Mouse (Mus musculus) neural tube, embryonic 10.5 days (tissue): Measurements from ENCODE around the gene Efr3b.
A peak's percentile ranks its signal among the peaks of the same experiment; 100 is the strongest.
"Not testable (repeated sequence)": the region's sequence is repeated elsewhere in the genome, so short reads cannot be mapped to it uniquely, and the experiment has no call there.

Experiments
- DNase-seq: peaks from one replicate; pipeline ENCODE4 v3.0.0-alpha.2; 2017; ENCODE audit warnings: low spot score; ENCODE audit errors: extremely low spot score

Efr3b gene

GRCm38 (mm10) chr12:3982257-3982656, 56.5 kb downstream of the Efr3b start:
- DNase-seq, result no peak

GRCm38 (mm10) chr12:3981350-3982131, 57.2 kb downstream of the Efr3b start:
- DNase-seq, result peak; percentile 78

DNA sequence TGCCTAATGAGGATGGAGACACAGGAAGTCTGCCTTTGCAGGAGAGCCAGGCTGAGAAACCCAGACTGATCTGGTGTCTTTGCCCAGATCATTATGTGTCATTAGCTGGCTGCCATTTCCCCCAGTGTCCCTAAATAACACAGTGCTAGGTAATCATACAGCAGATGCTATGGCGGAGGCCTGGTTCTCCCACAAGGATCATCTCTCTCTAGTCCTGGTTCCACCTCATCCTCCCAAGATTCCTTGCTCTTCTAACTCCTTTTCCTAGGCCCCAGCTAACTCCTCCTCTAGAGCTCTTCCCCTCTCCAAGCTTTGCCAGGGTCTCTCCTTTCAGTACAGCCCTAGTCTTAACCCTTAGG, 57.7 kb downstream of the Efr3b start:
- DNase-seq, result no peak

DNA sequence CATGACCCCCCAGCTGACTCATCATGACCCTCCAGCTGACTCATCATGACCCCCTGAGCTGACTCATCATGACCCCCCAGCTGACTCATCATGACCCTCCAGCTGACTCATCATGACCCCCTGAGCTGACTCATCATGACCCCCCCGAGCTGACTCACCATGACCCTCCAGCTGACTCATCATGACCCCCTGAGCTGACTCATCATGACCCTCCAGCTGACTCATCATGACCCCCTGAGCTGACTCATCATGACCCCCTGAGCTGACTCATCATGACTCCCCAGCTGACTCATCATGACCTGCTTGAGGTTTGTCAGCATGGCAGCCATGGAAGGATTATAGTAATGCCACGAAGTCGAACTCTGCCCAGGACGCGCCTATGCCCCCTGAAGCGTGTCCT, 65.5 kb downstream of the Efr3b start:
- DNase-seq, result not testable (repeated sequence)

- DNase-seq, result no peak
Measured at GRCm38 (mm10) chr12:3968380-3968779, 70.3 kb downstream of the Efr3b start.

DNA sequence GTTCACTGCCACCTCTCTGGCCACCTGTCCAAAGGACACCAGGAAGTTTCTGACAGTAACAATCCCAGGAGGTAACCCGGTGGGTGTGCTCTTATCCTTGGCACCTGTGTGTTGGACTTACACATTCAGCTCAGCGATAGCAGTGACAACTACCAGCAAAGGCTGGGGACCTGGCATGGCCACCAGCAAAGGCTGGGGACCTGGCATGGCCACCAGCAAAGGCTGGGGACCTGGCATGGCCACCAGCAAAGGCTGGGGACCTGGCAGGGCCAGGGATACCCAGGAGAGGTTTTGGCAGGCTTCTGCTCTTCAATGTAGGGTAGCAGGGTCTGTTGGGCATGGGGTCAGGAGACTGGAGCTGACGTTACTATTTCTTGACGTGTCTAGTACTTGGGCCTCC, 71.5 kb downstream of the Efr3b start:
- DNase-seq, result no peak

DNA sequence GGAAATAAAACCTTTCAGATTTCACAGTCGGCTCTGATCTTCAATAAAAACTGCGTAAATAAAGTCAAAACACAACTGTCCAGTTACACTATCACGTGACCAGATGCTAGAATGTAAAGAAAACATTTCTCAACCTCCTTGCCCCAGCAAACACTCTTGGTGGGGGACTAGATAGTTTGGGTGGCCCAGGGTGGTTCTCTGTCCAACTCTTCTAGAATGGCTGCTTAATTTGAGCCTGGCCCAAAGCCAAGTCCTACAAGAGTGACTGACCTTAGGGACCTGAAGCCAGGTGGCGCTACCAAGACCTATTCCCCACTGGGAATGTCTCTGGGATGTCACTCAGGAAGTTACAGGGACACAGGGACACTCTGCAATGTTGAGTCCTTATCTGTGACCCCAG, 78.2 kb downstream of the Efr3b start:
- DNase-seq, result no peak

- DNase-seq, result peak; percentile 98
Measured at GRCm38 (mm10) chr12:3959791-3960543, 78.7 kb downstream of the Efr3b start.

DNA sequence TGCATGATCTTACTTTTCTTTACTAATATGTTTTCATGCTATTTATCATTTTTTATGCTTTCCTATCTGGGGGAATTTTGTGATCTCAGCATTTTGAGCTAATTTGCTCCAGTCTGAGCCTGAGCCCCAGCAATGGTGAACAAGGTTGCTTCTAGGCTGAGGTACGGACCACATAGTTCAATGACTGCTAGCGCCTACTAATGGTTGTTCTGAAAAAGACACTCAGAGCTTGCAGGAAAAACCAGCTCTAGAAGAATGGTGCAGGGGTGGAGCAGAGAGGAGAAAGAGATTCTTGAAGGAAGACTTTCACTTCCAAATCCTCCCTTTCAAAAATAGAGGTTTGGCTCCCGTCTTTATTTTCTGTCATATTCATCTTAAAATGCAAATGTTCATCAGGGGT, 82.4 kb downstream of the Efr3b start:
- DNase-seq, result no peak

- peak; percentile 29 for DNase-seq
Measured at GRCm38 (mm10) chr12:3955371-3955770, 83.3 kb downstream of the Efr3b start.

DNA sequence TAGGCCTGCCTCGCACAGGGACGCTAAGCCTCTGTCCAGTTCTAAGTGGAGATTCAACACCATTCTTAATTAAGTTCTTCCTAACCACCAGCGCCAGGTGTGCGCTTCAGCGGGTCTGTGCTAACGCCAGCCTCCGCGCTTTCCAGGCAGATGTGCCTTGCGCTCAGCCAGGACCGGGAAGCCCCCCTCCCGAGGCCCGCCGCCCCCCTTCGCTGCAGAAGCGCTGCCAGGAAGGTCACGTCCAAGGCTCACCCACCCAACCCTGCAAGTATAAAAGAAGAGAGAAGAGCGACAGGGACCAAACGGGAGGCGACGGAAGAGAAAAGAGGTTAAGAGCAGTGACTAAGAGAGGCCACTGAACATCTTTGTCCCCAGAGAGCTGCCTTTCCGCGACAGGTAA, 84.1 kb downstream of the Efr3b start, which contains the start of gene Pomc:
Gene Pomc (plus strand): TSS at position 301 of the 400 bp plus-strand sequence.
- DNase-seq, result no peak

GRCm38 (mm10) chr12:3947503-3947902, 91.2 kb downstream of the Efr3b start:
- DNase-seq, result no peak

DNA sequence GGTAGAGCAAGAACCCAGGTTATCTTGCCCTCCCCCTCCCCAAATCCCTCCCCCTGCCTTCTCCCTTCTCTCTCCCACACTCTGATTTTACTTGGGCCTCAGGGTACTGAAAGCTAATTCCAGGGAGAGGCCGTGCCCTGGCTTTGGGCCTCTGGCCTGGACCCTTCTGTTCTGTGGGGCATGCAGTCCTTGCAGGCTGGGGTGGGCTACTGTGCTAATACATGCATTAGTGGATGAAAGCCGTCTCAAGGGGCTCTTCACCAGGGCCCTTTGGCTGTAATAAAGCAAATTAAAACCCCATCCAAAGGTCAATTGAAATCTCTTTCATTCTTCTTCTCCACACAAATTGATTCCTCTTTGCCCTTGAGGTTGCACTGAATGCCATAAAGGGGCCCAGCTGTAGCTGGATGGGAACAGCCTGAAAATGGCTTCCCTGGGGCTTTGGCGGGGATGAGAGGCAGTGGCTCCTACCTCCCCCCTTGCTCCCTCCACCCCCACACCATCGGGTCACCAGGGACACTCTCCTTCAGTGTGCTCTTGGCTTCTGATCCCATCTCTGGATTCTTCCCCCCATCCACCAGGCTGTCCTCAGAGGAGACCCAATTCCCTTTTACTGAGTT, 94.2 kb downstream of the Efr3b start:
- DNase-seq, result no peak

DNA sequence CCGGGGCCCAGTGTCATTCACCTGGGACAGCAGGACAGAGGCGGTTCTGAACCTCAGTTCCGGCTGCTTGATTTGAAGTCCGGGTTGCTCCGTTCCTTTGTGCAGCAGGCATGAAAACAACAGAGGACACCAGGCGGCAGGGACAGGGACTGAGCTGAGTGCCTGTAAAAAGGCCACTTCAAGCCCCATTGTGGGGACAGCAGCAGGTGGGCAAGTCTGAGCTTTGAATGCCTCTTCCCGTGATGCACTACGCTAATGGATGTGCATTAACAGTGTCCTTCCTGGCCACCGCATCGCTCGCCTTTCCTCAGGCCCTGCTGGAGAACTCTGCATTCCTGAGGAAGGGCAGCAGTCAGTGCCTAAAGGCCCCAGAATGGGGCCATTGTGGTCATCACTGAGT, 96.7 kb downstream of the Efr3b start:
- peak; percentile 30 for DNase-seq

GRCm38 (mm10) chr12:3930090-3930865, 108.4 kb downstream of the Efr3b start:
- DNase-seq, result not testable (repeated sequence)

DNA sequence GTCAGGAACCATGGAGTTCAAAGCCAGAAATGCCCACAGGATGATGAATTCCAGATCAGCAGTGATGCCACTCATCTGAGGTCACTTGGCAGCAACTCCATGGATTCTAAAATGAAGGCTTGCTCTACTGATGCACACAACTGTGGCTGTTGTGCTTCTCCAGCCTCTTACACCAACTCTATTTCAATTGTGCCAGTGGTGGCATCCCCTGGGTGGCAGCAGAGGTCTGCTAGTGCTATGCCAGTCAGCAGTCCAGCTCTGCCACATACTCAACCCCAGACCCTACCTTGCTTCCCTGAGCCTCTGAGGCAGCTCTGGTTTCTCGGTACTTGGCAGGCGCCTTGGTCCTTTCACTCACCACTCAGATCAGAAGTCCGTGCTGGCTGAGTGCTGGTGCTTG, 109.9 kb downstream of the Efr3b start:
- no peak for DNase-seq

DNA sequence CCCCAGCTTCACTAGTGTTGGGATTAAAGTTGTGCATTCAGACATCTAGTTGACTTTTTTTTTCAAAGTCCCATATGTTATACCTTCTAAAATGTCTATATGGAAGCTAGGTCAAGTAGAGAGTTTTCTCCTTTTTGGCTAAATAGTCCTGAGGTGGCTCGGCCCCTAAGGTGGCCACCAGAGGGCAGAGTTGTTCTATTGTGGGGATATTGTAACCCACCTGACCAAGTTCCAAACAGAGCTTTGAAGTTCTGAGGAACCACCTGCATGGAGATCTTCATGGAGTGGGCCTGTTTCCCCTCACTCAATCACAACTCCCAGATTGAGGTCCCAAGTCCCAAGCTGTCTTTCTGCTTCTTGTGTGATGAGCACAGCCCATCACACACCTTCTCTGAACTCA, 112.6 kb downstream of the Efr3b start:
- DNase-seq, result peak; percentile 66

DNA sequence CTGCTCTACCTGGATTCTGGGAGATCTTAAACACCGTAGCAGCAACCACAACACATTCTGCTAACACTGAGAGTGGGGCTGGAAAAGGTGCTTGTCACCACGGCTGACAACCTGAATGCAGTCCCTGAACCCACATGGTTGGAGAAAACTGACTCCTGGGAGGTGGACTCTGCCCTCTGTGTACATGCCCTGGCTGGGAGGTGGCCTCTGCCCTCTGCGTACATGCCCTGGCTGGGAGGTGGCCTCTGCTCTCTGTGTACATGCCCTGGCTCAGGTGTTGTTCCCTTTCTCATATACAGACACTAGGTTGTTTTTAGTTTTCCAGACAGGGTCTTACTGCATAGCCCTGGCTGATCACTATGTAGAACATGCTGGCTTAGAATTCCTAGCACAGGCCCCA, 119.3 kb downstream of the Efr3b start:
- no peak for DNase-seq

- no peak for DNase-seq
Measured at GRCm38 (mm10) chr12:3918577-3918976, 120.1 kb downstream of the Efr3b start.

GRCm38 (mm10) chr12:3917668-3918341, 120.9 kb downstream of the Efr3b start:
- no peak for DNase-seq

DNA sequence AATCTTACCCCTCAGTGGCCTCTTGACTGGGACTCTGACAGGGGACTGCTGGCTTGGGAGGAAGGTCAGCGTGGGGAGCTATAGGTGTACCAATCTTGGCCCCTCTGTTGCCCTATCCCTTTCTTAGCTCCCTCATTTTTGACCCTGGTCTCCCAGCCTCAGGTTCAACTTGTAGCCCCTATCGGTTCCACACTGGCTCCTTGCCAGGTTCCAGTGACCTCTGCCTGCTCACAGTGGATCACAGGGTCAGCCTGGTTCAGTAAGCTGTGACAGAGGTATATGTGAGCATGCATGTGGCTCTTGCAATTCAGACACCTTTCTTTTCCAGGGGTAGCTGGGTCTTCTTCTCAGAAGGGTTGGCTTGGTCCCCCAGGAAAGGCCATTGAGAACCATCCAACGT, 122.9 kb downstream of the Efr3b start:
- DNase-seq, result no peak
